Mouse (Mus musculus) 416B (cell line): ENCODE results near the gene Olfr645.

Source experiments
- DNase-seq: peaks from one replicate; pipeline ENCODE4 v3.0.0; 2011; ENCODE audit warnings: low read depth

Olfr645 gene

GRCm38 (mm10) chr7:104085365-104085764 is at the start of gene Olfr645:
Gene Olfr645 (minus strand): TSS chr7:104085465.
- DNase-seq: no peak

DNA sequence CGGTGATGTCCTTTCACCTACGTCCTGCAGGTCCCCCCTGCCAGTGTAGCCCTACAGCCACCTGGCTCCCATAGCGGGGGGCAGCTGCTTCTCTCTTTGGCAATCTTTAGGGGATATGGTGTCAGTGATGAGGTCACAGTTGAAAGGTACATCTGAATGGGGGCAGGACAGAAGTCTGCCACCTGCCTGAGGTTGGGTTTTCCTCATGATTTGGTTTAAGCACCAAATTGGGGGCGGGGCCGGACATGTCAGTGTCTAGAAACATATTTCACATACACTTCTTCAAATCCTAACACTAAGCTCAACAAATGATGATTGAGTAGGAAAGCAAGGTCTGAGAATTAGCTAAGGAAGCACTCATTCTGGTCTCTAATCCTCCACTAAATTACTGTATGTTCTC is 44.5 kb upstream of the Olfr645 start, which contains the start of gene Ubqln5:
Gene Ubqln5, minus strand, starts transcription at position 101 of the 400 bp plus-strand sequence.
- no peak for DNase-seq

DNA sequence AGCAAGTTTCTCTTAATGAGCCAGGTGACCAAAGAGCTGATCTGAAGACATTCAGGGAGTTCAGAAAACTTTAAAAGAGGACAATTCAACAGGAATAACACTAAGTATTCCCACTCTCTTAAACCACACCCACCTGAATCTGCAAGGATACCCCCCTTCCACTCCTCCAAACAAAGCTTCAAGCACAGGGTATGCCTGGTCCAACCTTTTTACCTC is 19.4 kb upstream of the Olfr645 start, which contains the start of gene Olfr646:
Gene Olfr646, plus strand, starts transcription at position 117 of the 216 bp plus-strand sequence.
- DNase-seq: no peak

DNA sequence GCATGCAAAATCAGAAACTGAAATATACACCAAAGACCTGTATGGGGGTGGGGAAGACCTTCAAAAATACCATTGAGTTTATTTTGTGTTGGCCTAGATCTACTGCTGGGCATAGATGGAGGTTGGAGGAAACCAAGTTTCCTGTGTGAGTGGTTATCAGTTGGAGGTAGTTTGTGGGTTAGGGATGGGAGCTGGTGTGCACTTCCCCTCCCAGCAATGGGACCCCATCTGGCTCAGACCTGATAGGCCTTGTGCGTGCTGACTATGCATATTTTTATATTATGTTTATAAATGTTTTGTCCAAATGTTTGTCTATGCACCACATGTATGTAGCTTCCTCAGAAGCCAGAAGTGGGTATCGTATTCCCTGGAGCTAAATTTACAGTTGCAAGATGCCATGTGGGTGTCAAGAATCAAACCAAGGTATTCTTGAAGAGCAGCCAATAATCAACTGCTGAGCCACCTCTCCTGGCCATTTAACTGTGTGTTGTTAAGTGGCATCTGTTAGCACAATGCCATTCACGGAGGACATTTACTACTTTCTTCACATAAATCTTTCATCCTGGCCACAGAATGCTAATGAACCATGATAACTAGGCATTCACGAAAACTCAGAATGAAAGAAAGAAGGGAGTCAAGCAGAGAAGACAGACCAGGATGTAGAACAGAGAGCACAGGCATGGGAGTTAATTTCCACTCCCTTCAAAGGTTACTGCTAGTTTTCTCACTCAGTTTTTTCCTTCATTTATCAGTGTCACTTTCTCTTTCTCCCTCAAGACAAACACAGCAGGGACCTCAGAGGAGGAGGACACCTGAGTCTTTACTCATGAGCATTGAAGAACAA is 18.9 kb upstream of the Olfr645 start:
- peak; percentile 99 for DNase-seq

DNA sequence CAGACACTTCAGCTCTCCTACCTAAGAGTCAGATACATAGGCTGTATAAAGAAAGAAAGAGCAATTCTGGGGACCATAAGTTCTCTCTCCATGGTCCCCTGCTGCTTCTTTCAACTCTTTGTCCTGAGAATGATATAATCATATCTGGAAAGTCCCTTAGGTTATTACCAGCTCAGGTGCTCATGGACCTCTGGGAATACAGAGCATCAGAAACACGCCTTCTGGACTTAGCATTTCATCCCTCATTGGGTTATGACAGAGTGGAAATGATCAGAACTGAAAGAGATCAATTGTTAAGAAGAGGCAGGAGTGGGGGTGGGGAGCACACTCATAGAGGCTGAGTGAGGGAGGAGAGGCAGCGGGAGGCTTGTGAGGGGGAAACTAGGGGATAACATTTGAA is 13.5 kb downstream of the Olfr645 start, which contains the start of gene Olfr644:
Gene Olfr644, minus strand, starts transcription at position 101 of the 400 bp plus-strand sequence.
- no peak for DNase-seq

GRCm38 (mm10) chr7:104061345-104061744 is 23.9 kb downstream of the Olfr645 start, which contains the start of gene 4930516K23Rik:
Gene 4930516K23Rik (minus strand): TSS chr7:104061445.
- DNase-seq: no peak

GRCm38 (mm10) chr7:104059215-104059614 is 26.1 kb downstream of the Olfr645 start:
- peak; percentile 23 for DNase-seq

DNA sequence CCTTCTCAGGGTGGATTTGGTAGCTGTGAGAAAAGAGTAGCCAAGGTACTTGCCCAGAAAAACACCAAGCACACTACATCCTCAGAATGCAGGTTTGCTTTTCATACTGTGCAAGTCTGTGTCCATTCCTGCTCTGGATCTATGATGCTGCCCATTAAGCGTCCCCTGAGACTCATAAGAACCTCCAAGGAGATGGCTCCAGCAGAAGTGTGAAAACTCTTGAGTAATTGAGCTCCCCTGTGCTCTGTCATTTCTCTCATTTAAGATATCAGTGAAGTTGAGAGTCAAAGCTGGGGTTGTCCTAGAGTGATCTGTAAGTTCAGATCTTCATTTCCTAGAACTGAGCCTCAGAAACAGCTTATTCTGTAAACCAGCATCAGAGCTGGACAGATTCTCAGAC is 32.7 kb downstream of the Olfr645 start, which contains the start of gene Olfr642:
Gene Olfr642, minus strand, starts transcription at position 101 of the 400 bp plus-strand sequence.
- no peak for DNase-seq

DNA sequence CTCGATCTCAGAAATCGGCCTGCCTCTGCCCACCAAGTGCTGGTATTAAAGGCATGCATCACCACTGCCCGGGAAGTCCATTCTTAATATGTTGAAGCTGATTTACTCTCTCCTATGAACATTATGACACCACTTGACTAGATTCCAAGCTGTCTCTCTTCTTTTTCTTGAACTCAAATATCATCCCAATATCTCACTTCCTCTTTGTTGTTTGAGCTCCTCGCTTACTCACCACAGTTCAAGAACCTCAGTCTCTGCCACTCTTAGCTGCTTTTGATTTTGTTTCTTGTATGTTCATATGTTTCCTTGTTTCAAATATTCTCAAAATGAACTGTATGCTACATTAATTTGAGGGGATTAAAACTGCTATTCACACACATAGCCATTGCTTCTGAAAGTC is 34.5 kb downstream of the Olfr645 start:
- peak; percentile 52 for DNase-seq

- DNase-seq: no peak
Measured at GRCm38 (mm10) chr7:104035145-104035544, 50.1 kb downstream of the Olfr645 start, which contains the start of gene Olfr641. Gene Olfr641 (plus strand): TSS chr7:104035445.
